ENCODE assay signal across 8 mouse cellular contexts in the genomic region with DNA sequence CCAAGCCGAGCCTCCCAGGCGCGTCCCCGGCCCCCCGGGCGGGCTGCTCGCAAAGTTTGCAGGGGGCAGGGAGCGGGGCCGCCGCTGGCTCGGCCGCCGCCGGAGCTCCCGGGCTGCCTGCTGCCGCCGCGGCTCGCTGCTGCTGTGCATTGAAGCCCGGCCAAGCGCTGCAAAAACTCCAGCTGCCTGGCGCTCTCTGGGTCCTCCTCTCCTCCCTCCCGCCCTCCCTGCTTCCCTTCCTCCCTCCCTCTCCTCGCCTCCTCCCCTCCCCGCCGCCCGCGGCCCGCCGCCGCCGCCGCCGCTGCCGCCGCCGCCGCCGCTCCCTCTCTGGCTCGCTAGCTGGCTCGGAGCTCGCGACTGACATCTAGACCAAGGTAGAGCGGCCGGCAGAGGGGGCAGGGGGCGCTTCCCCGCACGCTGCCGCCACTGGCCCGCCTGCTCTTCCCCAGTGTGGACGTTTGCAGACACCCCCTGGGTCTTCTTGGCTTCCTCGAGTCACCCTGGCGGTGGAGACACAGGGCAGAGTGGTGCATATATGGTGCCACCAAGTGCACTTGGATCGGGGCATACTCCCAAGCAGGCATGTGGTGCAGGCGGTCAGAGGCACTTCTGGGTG. TPM values are rescaled to one million over a fixed set of nuclear protein-coding genes. Genes with fewer than 3 reads are reported as not detected.
A peak's percentile ranks its signal among the peaks of the same experiment; 100 is the strongest.
DNase-seq lines count a peak whose midpoint lies in the region; ATAC-seq and TF ChIP-seq lines count a peak whose summit lies in the region.

A gene (minus strand): TSS at position 137 of the 616 bp plus-strand sequence.

- peak within 1 kb of the TSS; percentile 76 for H3K4me3 ChIP-seq in hindbrain, postnatal 0 days (ENCODE audit: low read length)

- peak within 1 kb of the TSS; percentile 92 for H3K4me2 ChIP-seq in hindbrain, postnatal 0 days (ENCODE audit: low read depth, low read length)

- peak; percentile 40 for ATAC-seq in common myeloid progenitor, adult 5-6 weeks (replicated peaks; ENCODE audit: low read depth, poor library complexity, severe bottlenecking)
- peak; percentile 73 for ATAC-seq in hindbrain, postnatal 0 days
- peak; percentile 35; the same call in 1 of the 2 replicates for ATAC-seq in megakaryocyte progenitor cell, adult 5-6 weeks (replicated peaks; ENCODE audit: poor library complexity)
- ATAC-seq in activated CD4-positive, CD25-positive, alpha-beta regulatory T cell, adult 4 months: no peak

- peak; percentile 41 for DNase-seq in adrenal gland, adult 8-10 months
- peak; percentile 76 for DNase-seq in gastrocnemius, postnatal 10 days
- DNase-seq in hindbrain, postnatal 0 days (ENCODE audit: low spot score): peak; percentile 88
- DNase-seq in left cerebral cortex, postnatal 10 days (ENCODE audit: extremely low spot score in 1 of 2, low spot score in 2 of 2): peak; percentile 80 to 89
- DNase-seq in right cerebral cortex, postnatal 36 days (ENCODE audit: low spot score in 2 of 2): peak; percentile 71 to 74

- peak; percentile 59 for TF ChIP-seq CTCF in hindbrain, postnatal 0 days (IDR thresholded peaks at IDR 0.05; ENCODE audit: low read depth)

- H3K27me3 ChIP-seq in hindbrain, postnatal 0 days (ENCODE audit: insufficient read depth, low read length): no peaks in the 10 kb centered on the region

- H3K27ac ChIP-seq in hindbrain, postnatal 0 days: peak within 1 kb of the TSS; percentile 88

- 0% methylated on average over 26 of the region's 55 CpGs for WGBS in hindbrain, postnatal 0 days

- no peaks in the 10 kb centered on the region for H3K36me3 ChIP-seq in hindbrain, postnatal 0 days (ENCODE audit: insufficient read depth, low read length)

- peak within 1 kb of the TSS; percentile 87 for H3K9ac ChIP-seq in hindbrain, postnatal 0 days (replicated peaks; ENCODE audit: low read length)

- intact Hi-C loops in left cerebral cortex, postnatal 10 days (cut with DNase I): loop anchor here (2.0 to 10.0 kb wide), 3 partner anchors 111 to 651 kb away; no protein-coding TSS in a partner anchor

- H3K4me1 ChIP-seq in hindbrain, postnatal 0 days (ENCODE audit: insufficient read depth, low read length): no peaks in the 10 kb centered on the region

- H3K9me3 ChIP-seq in hindbrain, postnatal 0 days (ENCODE audit: low read length): no peaks in the 10 kb centered on the region

RNA-seq across cellular contexts. Expression of the gene that starts here (rescaled TPM):
- total RNA-seq in adrenal gland, adult 8-10 months (2022): 10 to 100 TPM in 1 of 4 experiments, 1 to 10 TPM in 3; 5.7 to 11.7 (median 8.1) TPM
- total RNA-seq in common myeloid progenitor, adult 5-6 weeks (2017): 0.39 and 0.46 TPM in 2 replicates
- total RNA-seq in gastrocnemius, postnatal 10 days (2021): 1 to 10 TPM; 6.2 to 6.4 TPM
- 43.4 and 44.2 TPM in 2 replicates for total RNA-seq in hindbrain, postnatal 0 days (2014; rRNA removed)
- 9.9 and 10.1 TPM in 2 replicates for polyA plus RNA-seq in hindbrain, postnatal 0 days (2015; fragmentation: Nextera tagmentation; extraction: Ambion mirVana)
- 10 to 100 TPM; 87.8 to 94.9 TPM for total RNA-seq in left cerebral cortex, postnatal 10 days (2021)
- 0.05 TPM in 1 of 2 replicates, not detected in the other for total RNA-seq in megakaryocyte progenitor cell, adult 5-6 weeks (2015)
- under 0.01 and 0.14 TPM in 2 replicates for total RNA-seq in megakaryocyte progenitor cell, adult 5-6 weeks (2017)
- not detected for polyA plus RNA-seq in activated CD4-positive, CD25-positive, alpha-beta regulatory T cell, adult 4 months (2017; shearing (Covaris generic))

Comparison
In these comparisons a context has a peak if more than half of its experiments do, and no peak if none do; other contexts are left out.
1. RNA of the gene that starts here (polyA plus RNA-seq): 9.9 to 10.1 TPM in hindbrain, postnatal 0 days; not detected in activated CD4-positive, CD25-positive, alpha-beta regulatory T cell, adult 4 months; every median in the first group is over 10 times any median in the second.
2. Peak in ATAC-seq in common myeloid progenitor, adult 5-6 weeks; RNA of the gene not detected or under 1 TPM.
3. Peak in ATAC-seq in megakaryocyte progenitor cell, adult 5-6 weeks; RNA of the gene not detected or under 1 TPM.
4. Peak in every context shown above with its lines, with median percentiles within 50 percentile points of each other: DNase-seq.